Mouse (Mus musculus) myocyte (in vitro differentiated cells): ENCODE data around the gene Cep104.

Experiments
- CEBPB ChIP-seq: IDR thresholded peaks from 2 replicates; pipeline ENCODE4 v1.6.1; 2011; ENCODE audit warnings: mild to moderate bottlenecking, moderate library complexity; ENCODE audit not compliant: poor library complexity, insufficient read depth, severe bottlenecking
- E2F4 ChIP-seq: IDR thresholded peaks from one replicate; pipeline ENCODE4 v1.6.1; 2011; ENCODE audit warnings: mild to moderate bottlenecking, control low read depth, moderate library complexity; ENCODE audit not compliant: insufficient read depth
- MAX ChIP-seq: IDR thresholded peaks from one replicate; pipeline ENCODE4 v1.6.1; 2011; ENCODE audit warnings: low read depth, mild to moderate bottlenecking, control low read depth
- MYOD1 ChIP-seq, 3 experiments: IDR thresholded peaks; one replicate each; pipeline ENCODE4 v1.6.1; 2011; ENCODE audit warnings: control low read depth in 2 of 3, low read depth in 2 of 3, mild to moderate bottlenecking in 2 of 3, moderate library complexity in 1 of 3; ENCODE audit not compliant: insufficient read length in 2 of 3, control insufficient read depth in 1 of 3
- POLR2A ChIP-seq: IDR thresholded peaks from one replicate; pipeline ENCODE4 v1.6.1; 2011; ENCODE audit warnings: low read depth, mild to moderate bottlenecking, control low read depth, moderate library complexity; ENCODE audit not compliant: insufficient read length
- POLR2AphosphoS2 ChIP-seq: IDR thresholded peaks from one replicate; pipeline ENCODE4 v1.6.1; 2011; ENCODE audit warnings: low read depth, control low read depth; ENCODE audit not compliant: insufficient read length
- REST ChIP-seq: IDR thresholded peaks from one replicate; pipeline ENCODE4 v1.6.1; 2011; ENCODE audit warnings: mild to moderate bottlenecking, control low read depth, moderate library complexity; ENCODE audit not compliant: insufficient read depth, insufficient read length
- SRF ChIP-seq: IDR thresholded peaks from one replicate; pipeline ENCODE4 v1.6.1; 2011; ENCODE audit warnings: low read depth; ENCODE audit not compliant: control insufficient read depth, insufficient read length
- TCF12 ChIP-seq: IDR thresholded peaks from one replicate; pipeline ENCODE4 v1.6.1; 2011; ENCODE audit warnings: mild to moderate bottlenecking, control low read depth; ENCODE audit not compliant: poor library complexity, insufficient read depth, severe bottlenecking
- TCF3 ChIP-seq: IDR thresholded peaks from one replicate; pipeline ENCODE4 v1.6.1; 2011; ENCODE audit warnings: low read depth, control low read depth; ENCODE audit not compliant: insufficient read length
- USF1 ChIP-seq: IDR thresholded peaks from one replicate; pipeline ENCODE4 v1.6.1; 2011; ENCODE audit warnings: low read depth, mild to moderate bottlenecking, control low read depth, moderate library complexity

- TF ChIP-seq POLR2A (no peak), POLR2AphosphoS2 (no peak), REST (no peak), E2F4 (no peak), MAX (no peak), CEBPB (no peak), SRF (no peak), TCF12 (no peak), TCF3 (no peak), MYOD1 (IDR thresholded peaks at IDR 0.05; ENCODE audit: control insufficient read depth in 1 of 3, insufficient read length in 2 of 3, low read depth in 2 of 3) (no peak), USF1 (no peak)
These were observed 283 bp downstream of the Cep104 start for GRCm38 (mm10) chr4:153975292-153975662.
